Mouse (Mus musculus): ENCODE results near the gene Ino80b. TPM values are rescaled to one million over a fixed set of nuclear protein-coding genes. Genes with fewer than 3 reads are reported as not detected.

The Ino80b gene
- polyA plus RNA-seq, 1 experiment from 2014 or later: 13.5 TPM

MicroRNA genes within 50 kb of the gene (microRNA counts, 519-probe panel; counts per million panel counts)
- 1,875 counts per million, percentile 22 among the panel's probes with 10 or more counts for microRNA mmu-miR-3470a+mmu-miR-3470b

Small RNA genes lying within 50 kb of the gene (microRNA-seq; reads per million reads assigned to microRNA genes)
- gene Mir3470a: not detected

Other genes starting within 250 kb of the Ino80b start
- 21.9 and 24.8 TPM in 2 replicates for gene Sema4f, start 185.7 kb downstream of the Ino80b start, polyA plus RNA-seq (2015; fragmentation: Nextera tagmentation; extraction: Ambion mirVana)
- gene M1ap, start 178.5 kb downstream of the Ino80b start, polyA plus RNA-seq (2015; fragmentation: Nextera tagmentation; extraction: Ambion mirVana): 0.41 TPM in 1 of 2 replicates, not detected in the other
- 2.1 and 2.2 TPM in 2 replicates for gene Dok1, start 92.0 kb downstream of the Ino80b start, polyA plus RNA-seq (2015; fragmentation: Nextera tagmentation; extraction: Ambion mirVana)
- gene Loxl3, start 91.3 kb downstream of the Ino80b start, polyA plus RNA-seq (2015; fragmentation: Nextera tagmentation; extraction: Ambion mirVana): 7.1 and 8.5 TPM in 2 replicates
- gene Aup1, start 70.9 kb downstream of the Ino80b start, polyA plus RNA-seq (2015; fragmentation: Nextera tagmentation; extraction: Ambion mirVana): 179 and 193 TPM in 2 replicates
- 85.6 and 88.5 TPM in 2 replicates for gene Htra2, start 70.2 kb downstream of the Ino80b start, polyA plus RNA-seq (2015; fragmentation: Nextera tagmentation; extraction: Ambion mirVana)
- gene Dqx1, start 67.6 kb downstream of the Ino80b start, polyA plus RNA-seq (2015; fragmentation: Nextera tagmentation; extraction: Ambion mirVana): 0.28 and 0.71 TPM in 2 replicates
- gene Tlx2, start 55.1 kb downstream of the Ino80b start, polyA plus RNA-seq (2015; fragmentation: Nextera tagmentation; extraction: Ambion mirVana): 0.16 and 0.40 TPM in 2 replicates
- 45.2 and 48.8 TPM in 2 replicates for gene Pcgf1, start 47.6 kb downstream of the Ino80b start, polyA plus RNA-seq (2015; fragmentation: Nextera tagmentation; extraction: Ambion mirVana)
- gene Lbx2, start 39.1 kb downstream of the Ino80b start, polyA plus RNA-seq (2015; fragmentation: Nextera tagmentation; extraction: Ambion mirVana): not detected in 2 replicates
- gene Ccdc142, start 23.8 kb downstream of the Ino80b start, polyA plus RNA-seq (2015; fragmentation: Nextera tagmentation; extraction: Ambion mirVana): 4.2 and 6.1 TPM in 2 replicates
- gene Gm42688, start 23.8 kb downstream of the Ino80b start, polyA plus RNA-seq (2015; fragmentation: Nextera tagmentation; extraction: Ambion mirVana): 4.9 TPM in 2 replicates
- gene Mrpl53, start 16.4 kb downstream of the Ino80b start, polyA plus RNA-seq (2015; fragmentation: Nextera tagmentation; extraction: Ambion mirVana): 107 and 117 TPM in 2 replicates
- 6.4 and 21.1 TPM in 2 replicates for gene Mogs, start 9.9 kb downstream of the Ino80b start, polyA plus RNA-seq (2015; fragmentation: Nextera tagmentation; extraction: Ambion mirVana)
- 146 and 148 TPM in 2 replicates for gene Wbp1, start 3.9 kb downstream of the Ino80b start, polyA plus RNA-seq (2015; fragmentation: Nextera tagmentation; extraction: Ambion mirVana)
- 18.9 and 20.3 TPM in 2 replicates for gene Rtkn, start 10.0 kb upstream of the Ino80b start, polyA plus RNA-seq (2015; fragmentation: Nextera tagmentation; extraction: Ambion mirVana)
- 19.3 and 21.1 TPM in 2 replicates for gene Wdr54, start 31.0 kb upstream of the Ino80b start, polyA plus RNA-seq (2015; fragmentation: Nextera tagmentation; extraction: Ambion mirVana)
- gene 1700003E16Rik, start 31.0 kb upstream of the Ino80b start, polyA plus RNA-seq (2015; fragmentation: Nextera tagmentation; extraction: Ambion mirVana): 11.0 and 12.9 TPM in 2 replicates
- gene Dctn1, start 40.5 kb upstream of the Ino80b start, polyA plus RNA-seq (2015; fragmentation: Nextera tagmentation; extraction: Ambion mirVana): 155 and 167 TPM in 2 replicates
- 2.5 and 2.8 TPM in 2 replicates for gene Slc4a5, start 94.4 kb upstream of the Ino80b start, polyA plus RNA-seq (2015; fragmentation: Nextera tagmentation; extraction: Ambion mirVana)
- gene Mthfd2, start 200.5 kb upstream of the Ino80b start, polyA plus RNA-seq (2015; fragmentation: Nextera tagmentation; extraction: Ambion mirVana): 33.4 and 34.3 TPM in 2 replicates
- gene Mob1a, start 200.6 kb upstream of the Ino80b start, polyA plus RNA-seq (2015; fragmentation: Nextera tagmentation; extraction: Ambion mirVana): 19.4 and 23.9 TPM in 2 replicates
- 55.8 and 64.3 TPM in 2 replicates for gene Bola3, start 223.7 kb upstream of the Ino80b start, polyA plus RNA-seq (2015; fragmentation: Nextera tagmentation; extraction: Ambion mirVana)

Data from hindbrain, embryonic 16.5 days (tissue).